Mouse (Mus musculus) olfactory bulb, adult 2 months (tissue): Measurements from ENCODE around the gene Coq10a.

Source experiments
- CTCF ChIP-seq: fragments of 200-500 bp; IDR thresholded peaks from 2 replicates; pipeline ENCODE4 v1.5.1; 2012; ENCODE audit warnings: low read depth, mild to moderate bottlenecking, low read length, moderate library complexity; ENCODE audit not compliant: insufficient read depth
- POLR2A ChIP-seq: fragments of 200-500 bp; IDR thresholded peaks from 2 replicates; pipeline ENCODE4 v1.6.1; 2012; ENCODE audit warnings: mild to moderate bottlenecking, low read depth, low read length, moderate library complexity; ENCODE audit not compliant: insufficient read depth

GRCm38 (mm10) chr10:128336597-128336996 is 32.2 kb downstream of the Coq10a start:
- TF ChIP-seq CTCF (no peak), POLR2A (no peak)
